Mouse (Mus musculus): ENCODE data around the gene Agbl4.

Gene Agbl4

GRCm38 (mm10) chr4:111410731-111411130 lies 1013.3 kb downstream of the Agbl4 start:
- DNase-seq, result no peak

GRCm38 (mm10) chr4:111414399-111414798 lies 1016.9 kb downstream of the Agbl4 start:
- no peak for DNase-seq

GRCm38 (mm10) chr4:111414818-111415488 lies 1017.5 kb downstream of the Agbl4 start, which contains the start of gene Bend5:
Gene Bend5, plus strand, starts transcription at chr4:111415006.
- no peak for DNase-seq

- no peak for DNase-seq
Observed at GRCm38 (mm10) chr4:111416126-111416525, 1018.7 kb downstream of the Agbl4 start.

GRCm38 (mm10) chr4:111416551-111416950 lies 1019.1 kb downstream of the Agbl4 start:
- DNase-seq, result no peak

GRCm38 (mm10) chr4:111417716-111418115 lies 1020.3 kb downstream of the Agbl4 start:
- no peak for DNase-seq

- no peak for DNase-seq
Observed at GRCm38 (mm10) chr4:111419476-111419875, 1022.0 kb downstream of the Agbl4 start.

GRCm38 (mm10) chr4:111420031-111420430 lies 1022.6 kb downstream of the Agbl4 start:
- no peak for DNase-seq

- DNase-seq, result no peak
Observed at GRCm38 (mm10) chr4:111420955-111421354, 1023.5 kb downstream of the Agbl4 start.

GRCm38 (mm10) chr4:111421785-111422184 lies 1024.3 kb downstream of the Agbl4 start:
- DNase-seq, result no peak

GRCm38 (mm10) chr4:111424371-111424950 lies 1027.0 kb downstream of the Agbl4 start:
- no peak for DNase-seq

- DNase-seq, result no peak
Observed at GRCm38 (mm10) chr4:111425170-111425569, 1027.7 kb downstream of the Agbl4 start.

- no peak for DNase-seq
Observed at GRCm38 (mm10) chr4:111431186-111431585, 1033.7 kb downstream of the Agbl4 start.

- no peak for DNase-seq
Observed at GRCm38 (mm10) chr4:111432013-111432412, 1034.6 kb downstream of the Agbl4 start.

GRCm38 (mm10) chr4:111432417-111432816 lies 1035.0 kb downstream of the Agbl4 start:
- no peak for DNase-seq

GRCm38 (mm10) chr4:111441709-111442108 lies 1044.2 kb downstream of the Agbl4 start:
- no peak for DNase-seq

- DNase-seq, result no peak
Observed at GRCm38 (mm10) chr4:111442435-111443238, 1045.2 kb downstream of the Agbl4 start.

GRCm38 (mm10) chr4:111443906-111444615 lies 1046.6 kb downstream of the Agbl4 start:
- no peak for DNase-seq

- no peak for DNase-seq
Observed at GRCm38 (mm10) chr4:111444616-111445160, 1047.2 kb downstream of the Agbl4 start.

GRCm38 (mm10) chr4:111447918-111448317 lies 1050.5 kb downstream of the Agbl4 start:
- no peak for DNase-seq

- DNase-seq, result no peak
Observed at GRCm38 (mm10) chr4:111448586-111448985, 1051.1 kb downstream of the Agbl4 start.

- no peak for DNase-seq
Observed at GRCm38 (mm10) chr4:111449442-111450199, 1052.2 kb downstream of the Agbl4 start.
